Mouse (Mus musculus): ENCODE data around the gene Gm49601. TPM values are rescaled to one million over a fixed set of nuclear protein-coding genes. Genes with fewer than 3 reads are reported as not detected.
A peak's percentile ranks its signal among the peaks of the same experiment; 100 is the strongest.

Gene Gm49601
- 5.5 and 6.9 TPM in 2 replicates for polyA plus RNA-seq (2015; fragmentation: Nextera tagmentation; extraction: Ambion mirVana)

- no peaks in the 10 kb centered on the region for H3K9me3 ChIP-seq
- peak within 1 kb of the TSS; percentile 85 for H3K4me2 ChIP-seq
- peak; percentile 20; the same call in 1 of the 2 replicates for ATAC-seq (ENCODE audit: insufficient number of reproducible peaks, low FRiP score, low TSS enrichment, low read depth)
- under 1% methylated on average over 63 of the region's 65 CpGs for WGBS
- H3K36me3 ChIP-seq = peaks cover 31% of the 10 kb centered on the region
- peaks cover 47% of the 10 kb centered on the region for H3K27me3 ChIP-seq
- H3K9ac ChIP-seq = peak within 1 kb of the TSS; percentile 47
- peaks cover 57% of the 10 kb centered on the region for H3K4me1 ChIP-seq
- H3K4me3 ChIP-seq = peak within 1 kb of the TSS; percentile 53
- no peak within 1 kb of the TSS for H3K27ac ChIP-seq
Observed at GRCm38 (mm10) chr16:18626376-18626878, at the start of gene Gm49601. TSS of gene Gm49601 (minus strand) at chr16:18626427.

GRCm38 (mm10) chr16:18673005-18673404 is 46.8 kb upstream of the Gm49601 start:
- H3K27ac ChIP-seq = no peak overlapping the region
- H3K4me1 ChIP-seq = 0 out of 2 replicates have a peak, but pooled peaks cover under 1% of the 10 kb centered on the region
- ATAC-seq (ENCODE audit: insufficient number of reproducible peaks, low FRiP score, low TSS enrichment, low read depth) = no peak
- H3K36me3 ChIP-seq = no peaks in the 10 kb centered on the region
- H3K4me2 ChIP-seq = no peak overlapping the region
- H3K27me3 ChIP-seq = no peaks in the 10 kb centered on the region
- no peak overlapping the region for H3K9ac ChIP-seq
- H3K4me3 ChIP-seq = no peak overlapping the region
- WGBS = 67% methylated on average over 3 of the region's 3 CpGs
- H3K9me3 ChIP-seq = no peaks in the 10 kb centered on the region

- H3K36me3 ChIP-seq = no peaks in the 10 kb centered on the region
- H3K9me3 ChIP-seq = no peaks in the 10 kb centered on the region
- no peaks in the 10 kb centered on the region for H3K27me3 ChIP-seq
- WGBS = 57% methylated on average over 5 of the region's 5 CpGs
- H3K27ac ChIP-seq = no peak overlapping the region
- no peak for ATAC-seq (ENCODE audit: insufficient number of reproducible peaks, low FRiP score, low TSS enrichment, low read depth)
- H3K4me3 ChIP-seq = no peak overlapping the region
- no peak overlapping the region for H3K9ac ChIP-seq
- H3K4me1 ChIP-seq = no peaks in the 10 kb centered on the region
- H3K4me2 ChIP-seq = no peak overlapping the region
Observed at GRCm38 (mm10) chr16:18672027-18672426, 45.8 kb upstream of the Gm49601 start.

GRCm38 (mm10) chr16:18669914-18670313 is 43.7 kb upstream of the Gm49601 start:
- H3K4me1 ChIP-seq = no peaks in the 10 kb centered on the region
- no peaks in the 10 kb centered on the region for H3K36me3 ChIP-seq
- no peak overlapping the region for H3K4me2 ChIP-seq
- no peaks in the 10 kb centered on the region for H3K27me3 ChIP-seq
- no peaks in the 10 kb centered on the region for H3K9me3 ChIP-seq
- WGBS = 70% methylated on average over 6 of the region's 6 CpGs
- ATAC-seq (ENCODE audit: insufficient number of reproducible peaks, low FRiP score, low TSS enrichment, low read depth) = no peak
- no peak overlapping the region for H3K27ac ChIP-seq
- no peak overlapping the region for H3K9ac ChIP-seq
- H3K4me3 ChIP-seq = no peak overlapping the region

GRCm38 (mm10) chr16:18658597-18658996 is 32.4 kb upstream of the Gm49601 start:
- no peak overlapping the region for H3K4me2 ChIP-seq
- peak overlapping the region; percentile 17; the same call in 1 of the 2 replicates for H3K27ac ChIP-seq
- H3K9me3 ChIP-seq = no peaks in the 10 kb centered on the region
- peaks cover 5% of the 10 kb centered on the region for H3K4me1 ChIP-seq
- H3K27me3 ChIP-seq = no peaks in the 10 kb centered on the region
- no peak for ATAC-seq (ENCODE audit: insufficient number of reproducible peaks, low FRiP score, low TSS enrichment, low read depth)
- H3K4me3 ChIP-seq = no peak overlapping the region
- H3K9ac ChIP-seq = no peak overlapping the region
- 72% methylated on average over 4 of the region's 4 CpGs for WGBS
- H3K36me3 ChIP-seq = no peaks in the 10 kb centered on the region

GRCm38 (mm10) chr16:18655372-18656098 is 29.3 kb upstream of the Gm49601 start:
- ATAC-seq (ENCODE audit: insufficient number of reproducible peaks, low FRiP score, low TSS enrichment, low read depth) = peak; percentile 35
- H3K4me3 ChIP-seq = no peak overlapping the region
- no peaks in the 10 kb centered on the region for H3K27me3 ChIP-seq
- 45% methylated on average over 5 of the region's 5 CpGs for WGBS
- no peaks in the 10 kb centered on the region for H3K36me3 ChIP-seq
- H3K4me1 ChIP-seq = peaks cover 5% of the 10 kb centered on the region
- no peak overlapping the region for H3K9ac ChIP-seq
- H3K4me2 ChIP-seq = no peak overlapping the region
- no peaks in the 10 kb centered on the region for H3K9me3 ChIP-seq
- peak overlapping the region; percentile 50 for H3K27ac ChIP-seq

- Histone ChIP-seq H3K4me1 (peaks cover 5% of the 10 kb centered on the region), H3K9me3 (no peaks in the 10 kb centered on the region), H3K27me3 (no peaks in the 10 kb centered on the region), H3K4me3 (no peak overlapping the region), H3K27ac (no peak overlapping the region), H3K9ac (no peak overlapping the region), H3K36me3 (no peaks in the 10 kb centered on the region), H3K4me2 (no peak overlapping the region)
- no peak for ATAC-seq (ENCODE audit: insufficient number of reproducible peaks, low FRiP score, low TSS enrichment, low read depth)
- 81% methylated on average over 6 of the region's 6 CpGs for WGBS
Observed at GRCm38 (mm10) chr16:18653290-18654160, 27.3 kb upstream of the Gm49601 start.

GRCm38 (mm10) chr16:18649126-18649525 is 22.9 kb upstream of the Gm49601 start:
- Histone ChIP-seq H3K4me2 (no peak overlapping the region), H3K27ac (no peak overlapping the region), H3K9ac (no peak overlapping the region), H3K4me3 (no peak overlapping the region), H3K27me3 (no peaks in the 10 kb centered on the region), H3K36me3 (no peaks in the 10 kb centered on the region), H3K4me1 (peaks cover 11% of the 10 kb centered on the region; the same call in 1 of the 2 replicates), H3K9me3 (no peaks in the 10 kb centered on the region)
- ATAC-seq (ENCODE audit: insufficient number of reproducible peaks, low FRiP score, low TSS enrichment, low read depth) = no peak
- 44% methylated on average over 3 of the region's 3 CpGs for WGBS

- Histone ChIP-seq H3K9me3 (no peaks in the 10 kb centered on the region), H3K36me3 (no peaks in the 10 kb centered on the region), H3K9ac (no peak overlapping the region), H3K4me1 (peaks cover 28% of the 10 kb centered on the region), H3K4me2 (no peak overlapping the region), H3K27ac (peak overlapping the region; percentile 84), H3K27me3 (no peaks in the 10 kb centered on the region), H3K4me3 (no peak overlapping the region)
- ATAC-seq (ENCODE audit: insufficient number of reproducible peaks, low FRiP score, low TSS enrichment, low read depth) = peak; percentile 22; the same call in 1 of the 2 replicates
- WGBS = 51% methylated on average over 6 of the region's 6 CpGs
Observed at GRCm38 (mm10) chr16:18645329-18645728, 19.1 kb upstream of the Gm49601 start.

GRCm38 (mm10) chr16:18644485-18644884 is 18.3 kb upstream of the Gm49601 start:
- H3K36me3 ChIP-seq = no peaks in the 10 kb centered on the region
- H3K4me1 ChIP-seq = peaks cover 28% of the 10 kb centered on the region
- no peak for ATAC-seq (ENCODE audit: insufficient number of reproducible peaks, low FRiP score, low TSS enrichment, low read depth)
- H3K9me3 ChIP-seq = no peaks in the 10 kb centered on the region
- H3K4me3 ChIP-seq = no peak overlapping the region
- H3K9ac ChIP-seq = no peak overlapping the region
- H3K4me2 ChIP-seq = no peak overlapping the region
- 77% methylated on average over 4 of the region's 4 CpGs for WGBS
- H3K27ac ChIP-seq = peak overlapping the region; percentile 84
- H3K27me3 ChIP-seq = no peaks in the 10 kb centered on the region

- H3K4me3 ChIP-seq = no peak overlapping the region
- H3K4me1 ChIP-seq = peaks cover 28% of the 10 kb centered on the region
- 72% methylated on average over 11 of the region's 11 CpGs for WGBS
- H3K4me2 ChIP-seq = no peak overlapping the region
- no peaks in the 10 kb centered on the region for H3K9me3 ChIP-seq
- no peak overlapping the region for H3K9ac ChIP-seq
- ATAC-seq (ENCODE audit: insufficient number of reproducible peaks, low FRiP score, low TSS enrichment, low read depth) = no peak
- H3K27ac ChIP-seq = no peak overlapping the region
- no peaks in the 10 kb centered on the region for H3K27me3 ChIP-seq
- no peaks in the 10 kb centered on the region for H3K36me3 ChIP-seq
Observed at GRCm38 (mm10) chr16:18643406-18643998, 17.3 kb upstream of the Gm49601 start.
